Mouse (Mus musculus) embryonic facial prominence, embryonic 11.5 days (tissue): ENCODE measurements around the gene Lamtor2. TPM values are rescaled to one million over a fixed set of nuclear protein-coding genes. Genes with fewer than 3 reads are reported as not detected.
A peak's percentile ranks its signal among the peaks of the same experiment; 100 is the strongest.

Source experiments
- ATAC-seq: fragments of 200-750 bp; cut with Nextera tagmentation; replicated peaks from 2 replicates; pipeline ENCODE4 v1.8.0; 2017; ENCODE audit warnings: low read depth; ENCODE audit not compliant: insufficient number of reproducible peaks, low FRiP score, low TSS enrichment
- DNase-seq: peaks from one replicate; pipeline ENCODE4 v3.0.0-alpha.2; 2015; ENCODE audit warnings: low spot score
- H3K27ac ChIP-seq: fragments of 300-500 bp; sonication (generic); replicated peaks from 2 replicates; pipeline ENCODE4 v1.5.1; 2014; ENCODE audit warnings: mild to moderate bottlenecking, low read depth, low read length, control low read depth
- H3K27me3 ChIP-seq: fragments of 300-500 bp; sonication (generic); 2 replicates; pipeline ENCODE4 v1.6.1; 2014; ENCODE audit warnings: mild to moderate bottlenecking, low read length, moderate library complexity, mixed read lengths; ENCODE audit not compliant: control insufficient read depth, insufficient read depth
- H3K36me3 ChIP-seq: fragments of 300-500 bp; sonication (generic); replicated peaks from 2 replicates; pipeline ENCODE4 v1.6.1; 2014; ENCODE audit warnings: low read depth, mild to moderate bottlenecking, low read length, moderate library complexity, mixed read lengths; ENCODE audit not compliant: control insufficient read depth, insufficient read depth
- H3K4me1 ChIP-seq: fragments of 300-500 bp; sonication (generic); 2 replicates; pipeline ENCODE4 v1.6.1; 2014; ENCODE audit warnings: low read length, mixed read lengths; ENCODE audit not compliant: control insufficient read depth, insufficient read depth
- H3K4me2 ChIP-seq: fragments of 300-500 bp; sonication (generic); 2 replicates; pipeline ENCODE4 v1.6.1; 2014; ENCODE audit warnings: low read depth, mild to moderate bottlenecking, control low read depth, low read length, moderate library complexity
- H3K4me3 ChIP-seq: fragments of 300-500 bp; sonication (generic); 2 replicates; pipeline ENCODE4 v1.5.1; 2014; ENCODE audit warnings: low read depth, low read length, control low read depth
- H3K9ac ChIP-seq: fragments of 300-500 bp; sonication (generic); replicated peaks from 2 replicates; pipeline ENCODE4 v1.6.1; 2014; ENCODE audit warnings: mild to moderate bottlenecking, control low read depth, low read length
- H3K9me3 ChIP-seq: fragments of 300-500 bp; sonication (generic); replicated peaks from 2 replicates; pipeline ENCODE4 v1.6.1; 2016; ENCODE audit warnings: mild to moderate bottlenecking, low read length, inconsistent platforms, mixed read lengths; ENCODE audit not compliant: control insufficient read depth
- WGBS: fragments of 180-500 bp; shearing (Covaris S2); extraction: QIAGEN DNeasy Blood & Tissue Kit; methylation state at CpG from one replicate; pipeline ENCODE4 v1.1.7; 2014; 5-methylcytosine and 5-hydroxymethylcytosine counted together
- polyA plus RNA-seq: library from polyadenylated mRNA; unstranded; fragments of >200 nt; fragmentation: Nextera tagmentation; extraction: Ambion mirVana; gene quantifications from 2 replicates; pipeline ENCODE4 v1.2.1, GENCODE M21; 2014

Gene Lamtor2
- polyA plus RNA-seq, 1 experiment from 2014 or later = 77.4 TPM

DNA sequence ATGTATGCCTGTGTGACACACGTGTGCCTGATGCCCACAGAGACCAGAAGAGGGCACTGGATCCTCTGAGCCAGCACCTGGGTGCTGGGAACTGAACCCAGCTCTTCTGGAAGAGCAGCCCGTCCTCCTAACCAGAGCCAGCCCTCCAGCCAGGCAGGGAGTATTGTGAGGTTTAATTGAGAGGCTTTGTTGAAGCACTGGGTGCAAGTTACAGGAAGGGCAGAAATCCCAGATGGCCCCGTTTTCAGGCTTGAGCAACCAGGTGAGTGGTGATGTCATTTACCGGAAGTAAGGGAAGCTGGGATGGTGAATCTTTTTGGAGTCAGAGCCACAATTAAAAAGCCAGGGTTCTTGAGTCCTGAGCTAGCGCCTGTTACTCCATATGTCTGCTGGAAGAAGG lies 27.9 kb downstream of the Lamtor2 start:
- H3K9me3 ChIP-seq = no peaks in the 10 kb centered on the region
- H3K4me2 ChIP-seq = no peak overlapping the region
- H3K9ac ChIP-seq = no peak overlapping the region
- H3K36me3 ChIP-seq = peaks cover 3% of the 10 kb centered on the region
- ATAC-seq = no peak
- WGBS = 78% methylated on average over 5 of the region's 5 CpGs
- H3K4me3 ChIP-seq = no peak overlapping the region
- H3K4me1 ChIP-seq = peaks cover 11% of the 10 kb centered on the region
- no peaks in the 10 kb centered on the region for H3K27me3 ChIP-seq
- no peak for DNase-seq
- no peak overlapping the region for H3K27ac ChIP-seq

DNA sequence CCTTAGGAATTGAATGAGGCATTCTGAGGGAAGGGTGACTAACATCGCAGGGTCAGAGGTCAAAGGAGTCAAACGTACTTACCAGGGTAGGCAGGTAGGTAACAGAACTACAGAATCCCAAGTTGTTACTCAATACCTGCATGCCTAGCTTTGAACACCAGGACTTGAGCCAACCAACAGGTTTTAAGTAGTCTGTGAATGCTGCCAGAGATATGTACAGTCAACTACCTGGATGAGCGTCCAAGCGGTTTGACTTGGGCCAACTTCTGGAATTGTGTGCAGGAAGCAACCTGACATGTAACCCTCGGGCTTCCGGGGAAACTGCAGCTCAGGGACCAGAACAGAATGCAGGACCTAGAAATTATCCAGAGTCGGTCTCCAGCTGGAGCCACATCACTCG lies 29.8 kb downstream of the Lamtor2 start:
- H3K27ac ChIP-seq = no peak overlapping the region
- H3K4me3 ChIP-seq = no peak overlapping the region
- H3K9ac ChIP-seq = no peak overlapping the region
- ATAC-seq (no peak), DNase-seq (no peak)
- peaks cover 6% of the 10 kb centered on the region for H3K4me1 ChIP-seq
- H3K9me3 ChIP-seq = no peaks in the 10 kb centered on the region
- peaks cover 3% of the 10 kb centered on the region for H3K36me3 ChIP-seq
- H3K27me3 ChIP-seq = no peaks in the 10 kb centered on the region
- H3K4me2 ChIP-seq = no peak overlapping the region
- WGBS = 88% methylated on average over 8 of the region's 8 CpGs

DNA sequence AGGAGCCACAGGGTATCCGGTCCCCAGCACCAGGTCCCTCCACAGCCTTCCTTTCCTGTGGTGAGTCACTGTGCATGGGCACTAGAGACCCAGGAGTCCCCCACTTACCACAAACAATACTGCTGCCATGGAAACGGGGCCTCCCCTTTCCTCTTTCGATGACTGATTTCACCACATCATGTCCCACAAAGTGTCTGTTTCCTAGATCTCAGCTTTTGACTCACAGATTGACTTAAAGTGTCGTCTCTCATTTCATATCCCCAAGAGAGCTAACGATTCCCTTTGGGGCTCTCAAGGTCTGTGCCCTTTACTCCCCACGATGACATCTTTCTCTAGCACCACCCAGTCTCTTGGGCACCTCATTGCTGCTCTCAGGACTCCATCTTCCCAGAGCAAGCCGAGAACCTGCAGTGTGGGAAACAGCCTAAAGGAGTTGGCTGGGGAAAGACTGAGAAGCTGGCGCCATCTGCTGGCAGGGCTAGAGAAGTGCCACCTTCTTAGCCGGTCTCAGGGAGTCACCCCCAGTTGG lies 31.0 kb downstream of the Lamtor2 start:
- Histone ChIP-seq H3K9ac (no peak overlapping the region), H3K9me3 (no peaks in the 10 kb centered on the region), H3K4me2 (no peak overlapping the region), H3K27me3 (no peaks in the 10 kb centered on the region), H3K4me3 (no peak overlapping the region), H3K27ac (no peak overlapping the region), H3K36me3 (peaks cover 3% of the 10 kb centered on the region), H3K4me1 (no peaks in the 10 kb centered on the region; the same call in 1 of the 2 replicates)
- 34% methylated on average over 9 of the region's 9 CpGs for WGBS
- ATAC-seq (0 out of 2 replicates have a peak, but pooled peaks have one; percentile 24), DNase-seq (peak; percentile 85)

DNA sequence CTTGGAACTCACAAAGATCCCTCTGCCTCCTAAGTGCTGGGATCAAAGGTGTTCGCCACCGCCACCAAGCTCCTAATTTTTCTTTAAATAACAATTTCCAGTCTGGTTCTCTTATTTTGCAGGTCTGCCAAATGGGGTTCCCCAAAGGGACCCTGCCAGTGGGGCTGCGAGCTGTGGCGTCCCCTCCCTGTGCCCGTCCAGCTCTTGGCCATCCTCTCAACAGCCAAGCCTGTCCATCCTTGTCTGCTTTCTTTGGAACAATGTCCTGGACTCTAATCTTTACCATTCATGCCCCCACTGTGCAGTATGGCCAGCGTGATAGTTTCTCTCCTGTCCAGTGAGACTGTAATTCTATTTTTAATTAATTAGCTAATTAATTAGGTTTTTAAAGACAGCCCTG lies 31.7 kb downstream of the Lamtor2 start:
- Histone ChIP-seq H3K4me3 (no peak overlapping the region), H3K9ac (no peak overlapping the region), H3K27ac (no peak overlapping the region), H3K9me3 (no peaks in the 10 kb centered on the region), H3K27me3 (no peaks in the 10 kb centered on the region), H3K36me3 (peaks cover 3% of the 10 kb centered on the region), H3K4me2 (no peak overlapping the region), H3K4me1 (no peaks in the 10 kb centered on the region; the same call in 1 of the 2 replicates)
- WGBS = 90% methylated on average over 6 of the region's 6 CpGs
- DNase-seq (no peak), ATAC-seq (no peak)

DNA sequence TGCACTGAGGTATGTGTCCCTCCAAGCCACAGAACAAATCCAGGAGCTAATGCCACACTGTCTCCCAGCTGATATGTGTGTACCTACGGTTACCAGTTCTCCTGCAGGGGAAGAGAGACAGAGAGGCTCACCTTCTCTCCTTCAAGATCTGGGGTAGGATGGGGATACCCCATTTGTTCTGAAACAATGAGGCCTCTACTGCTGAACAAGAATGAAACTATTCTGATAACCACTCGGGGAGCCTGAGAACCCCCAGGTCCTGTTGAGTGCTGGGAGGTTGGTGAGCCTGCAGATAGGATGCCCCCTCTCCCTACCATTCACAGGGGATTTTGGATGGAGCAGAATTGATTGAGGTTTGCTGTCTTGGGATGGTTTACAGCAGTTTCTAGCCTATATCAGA lies 32.8 kb downstream of the Lamtor2 start:
- 63% methylated on average over 2 of the region's 2 CpGs for WGBS
- ATAC-seq (no peak), DNase-seq (no peak)
- H3K9ac ChIP-seq = no peak overlapping the region
- H3K4me1 ChIP-seq = no peaks in the 10 kb centered on the region
- no peaks in the 10 kb centered on the region for H3K27me3 ChIP-seq
- H3K27ac ChIP-seq = no peak overlapping the region
- H3K9me3 ChIP-seq = no peaks in the 10 kb centered on the region
- no peak overlapping the region for H3K4me3 ChIP-seq
- no peak overlapping the region for H3K4me2 ChIP-seq
- H3K36me3 ChIP-seq = peaks cover 2% of the 10 kb centered on the region

DNA sequence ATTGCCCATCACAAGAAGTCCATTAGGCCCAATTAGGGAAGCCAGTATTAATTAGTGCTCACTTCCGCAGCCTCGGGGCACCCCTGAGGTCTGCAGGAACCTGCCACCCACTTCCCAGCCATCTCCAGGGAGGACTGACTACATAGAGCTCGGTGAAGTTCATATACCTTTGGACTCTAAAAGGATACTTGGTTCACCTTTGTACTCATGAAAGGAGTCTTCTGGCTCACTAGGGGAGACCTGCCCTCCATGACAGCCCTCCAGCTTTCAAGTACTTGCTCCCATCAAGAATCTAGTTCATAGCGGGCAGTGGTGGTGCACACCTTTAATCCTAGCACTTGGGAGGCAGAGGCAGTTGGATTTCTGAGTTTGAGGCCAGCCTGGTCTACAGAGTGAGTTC lies 34.5 kb downstream of the Lamtor2 start:
- H3K36me3 ChIP-seq = no peaks in the 10 kb centered on the region
- no peak overlapping the region for H3K9ac ChIP-seq
- H3K4me2 ChIP-seq = no peak overlapping the region
- ATAC-seq (no peak), DNase-seq (no peak)
- H3K27me3 ChIP-seq = no peaks in the 10 kb centered on the region
- peaks cover 2% of the 10 kb centered on the region; the same call in 1 of the 2 replicates for H3K4me1 ChIP-seq
- no peak overlapping the region for H3K4me3 ChIP-seq
- WGBS = 87% methylated on average over 4 of the region's 4 CpGs
- no peak overlapping the region for H3K27ac ChIP-seq
- H3K9me3 ChIP-seq = no peaks in the 10 kb centered on the region

DNA sequence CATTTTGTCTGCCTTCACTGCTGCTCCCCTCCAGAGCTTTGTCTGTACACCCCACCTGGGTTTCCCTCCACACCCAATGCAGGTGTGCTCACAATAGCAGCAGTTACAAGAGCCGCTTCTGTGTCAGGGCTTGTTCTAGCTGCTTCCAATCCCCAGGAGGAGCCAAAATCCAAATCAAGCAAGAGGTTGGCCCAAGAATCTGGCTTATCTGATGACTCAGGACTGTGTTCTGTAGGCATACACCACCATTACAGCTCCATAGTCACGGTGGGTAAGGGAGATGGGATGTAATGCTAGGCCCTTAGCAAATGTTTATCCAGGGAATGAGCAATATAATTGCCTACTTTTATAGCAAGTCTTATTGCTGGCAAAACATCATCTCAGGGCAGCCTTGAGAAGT lies 36.5 kb downstream of the Lamtor2 start:
- Histone ChIP-seq H3K4me1 (peaks cover 6% of the 10 kb centered on the region), H3K27ac (no peak overlapping the region), H3K36me3 (no peaks in the 10 kb centered on the region), H3K4me3 (no peak overlapping the region), H3K9me3 (no peaks in the 10 kb centered on the region), H3K4me2 (no peak overlapping the region), H3K9ac (no peak overlapping the region), H3K27me3 (no peaks in the 10 kb centered on the region)
- 88% methylated on average over 2 of the region's 2 CpGs for WGBS
- DNase-seq (no peak), ATAC-seq (no peak)

DNA sequence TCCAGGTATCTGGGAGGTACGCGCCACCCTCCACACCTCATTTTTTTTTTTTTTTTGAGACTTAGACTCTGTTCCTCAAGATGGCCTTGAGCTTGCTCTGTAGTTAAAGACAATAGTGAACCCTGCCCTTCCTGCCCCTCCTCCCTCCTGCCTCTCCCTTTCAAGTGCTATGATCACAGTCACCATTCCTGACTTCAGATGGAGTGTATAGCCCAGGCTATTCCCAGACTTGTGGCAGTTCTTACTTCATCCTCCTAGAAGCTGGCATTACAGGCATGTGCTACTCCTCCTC lies 37.8 kb downstream of the Lamtor2 start:
- Histone ChIP-seq H3K4me1 (peaks cover 6% of the 10 kb centered on the region), H3K36me3 (no peaks in the 10 kb centered on the region), H3K27ac (no peak overlapping the region), H3K27me3 (no peaks in the 10 kb centered on the region), H3K9ac (no peak overlapping the region), H3K9me3 (no peaks in the 10 kb centered on the region), H3K4me3 (no peak overlapping the region), H3K4me2 (no peak overlapping the region)
- no peak for DNase-seq
- WGBS = 96% methylated on average over 2 of the region's 2 CpGs
- ATAC-seq = no peak
